Mouse (Mus musculus) lung, embryonic 16.5 days (tissue): ENCODE results near the gene C77080. TPM values are rescaled to one million over a fixed set of nuclear protein-coding genes. Genes with fewer than 3 reads are reported as not detected.

ENCODE experiments used
- ATAC-seq: fragments of 200-750 bp; cut with Nextera tagmentation; 2 replicates; pipeline ENCODE4 v1.8.0; 2017; ENCODE audit warnings: low read depth, mild to moderate bottlenecking, moderate library complexity
- H3K27ac ChIP-seq: fragments of 300-500 bp; sonication (generic); 2 replicates; pipeline ENCODE4 v1.5.1; 2014; ENCODE audit warnings: mild to moderate bottlenecking, control low read depth, low read length
- H3K27me3 ChIP-seq: fragments of 300-500 bp; sonication (generic); 2 replicates; pipeline ENCODE4 v1.6.1; 2014; ENCODE audit warnings: low read depth, low read length, mixed read lengths; ENCODE audit not compliant: control insufficient read depth, insufficient read depth
- H3K36me3 ChIP-seq: fragments of 300-500 bp; sonication (generic); 2 replicates; pipeline ENCODE4 v1.6.1; 2014; ENCODE audit warnings: low read length; ENCODE audit not compliant: control insufficient read depth, insufficient read depth
- H3K4me1 ChIP-seq: fragments of 300-500 bp; sonication (generic); replicated peaks from 2 replicates; pipeline ENCODE4 v1.6.1; 2014; ENCODE audit warnings: low read length, mixed read lengths; ENCODE audit not compliant: control insufficient read depth, insufficient read depth
- H3K4me2 ChIP-seq: fragments of 300-500 bp; sonication (generic); 2 replicates; pipeline ENCODE4 v1.6.1; 2014; ENCODE audit warnings: low read depth, low read length, control low read depth
- H3K4me3 ChIP-seq: fragments of 300-500 bp; sonication (generic); 2 replicates; pipeline ENCODE4 v1.5.1; 2014; ENCODE audit warnings: mild to moderate bottlenecking, low read length, control low read depth
- H3K9ac ChIP-seq: fragments of 300-500 bp; sonication (generic); 2 replicates; pipeline ENCODE4 v1.6.1; 2014; ENCODE audit warnings: low read length, control low read depth
- H3K9me3 ChIP-seq: fragments of 300-500 bp; sonication (generic); 2 replicates; pipeline ENCODE4 v1.6.1; 2016; ENCODE audit warnings: low read length; ENCODE audit not compliant: control insufficient read depth
- WGBS: fragments of 180-500 bp; shearing (Covaris S2); extraction: QIAGEN DNeasy Blood & Tissue Kit; methylation state at CpG from one replicate; pipeline ENCODE4 v1.1.7; 2014; 5-methylcytosine and 5-hydroxymethylcytosine counted together
- polyA plus RNA-seq: library from polyadenylated mRNA; unstranded; fragments of >200 nt; fragmentation: Nextera tagmentation; extraction: Ambion mirVana; gene quantifications from 2 replicates; pipeline ENCODE4 v1.2.1, GENCODE M21; 2015

The C77080 gene
- polyA plus RNA-seq, 1 experiment from 2014 or later = 3.4 TPM

- Histone ChIP-seq H3K4me1 (peaks cover 16% of the 10 kb centered on the region), H3K9me3 (no peaks in the 10 kb centered on the region), H3K4me3 (no peak overlapping the region), H3K9ac (peak overlapping the region; percentile 5; the same call in 1 of the 2 replicates), H3K4me2 (peak overlapping the region; percentile 36; the same call in 1 of the 2 replicates), H3K27me3 (no peaks in the 10 kb centered on the region; the same call in 1 of the 2 replicates), H3K36me3 (no peaks in the 10 kb centered on the region), H3K27ac (peak overlapping the region; percentile 62; the same call in 1 of the 2 replicates)
- peak; percentile 79 for ATAC-seq
- WGBS = 12% methylated on average over 8 of the region's 8 CpGs
These were observed 4.5 kb downstream of the C77080 start for GRCm38 (mm10) chr4:129256450-129257380.

DNA sequence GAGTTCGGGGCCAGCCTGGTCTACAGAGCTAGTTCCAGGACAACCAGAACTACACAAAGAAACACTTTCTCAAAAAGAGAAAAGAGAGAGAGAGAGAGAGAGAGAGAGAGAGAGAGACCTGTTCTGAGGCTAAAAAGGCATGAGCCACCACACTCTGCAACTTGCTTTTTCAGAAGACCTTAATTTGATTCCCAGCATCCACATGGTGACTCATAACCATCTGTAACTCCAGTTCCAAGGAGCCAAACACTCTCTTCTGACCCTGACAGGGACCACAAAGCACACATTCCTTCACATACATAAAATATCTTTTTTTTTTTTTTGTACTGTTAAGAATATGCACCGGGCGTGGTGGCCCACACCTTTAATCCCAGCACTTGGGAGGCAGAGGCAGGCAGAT, 6.6 kb downstream of the C77080 start:
- ATAC-seq = no peak
- WGBS = 88% methylated on average over 3 of the region's 3 CpGs
- no peaks in the 10 kb centered on the region for H3K36me3 ChIP-seq

GRCm38 (mm10) chr4:129252492-129252891, 8.7 kb downstream of the C77080 start:
- ATAC-seq = no peak
- H3K4me3 ChIP-seq = no peak overlapping the region
- H3K27ac ChIP-seq = no peak overlapping the region
- WGBS = 78% methylated on average over 2 of the region's 2 CpGs
- no peak overlapping the region for H3K4me2 ChIP-seq
- no peaks in the 10 kb centered on the region for H3K9me3 ChIP-seq
- H3K27me3 ChIP-seq = peaks cover 12% of the 10 kb centered on the region
- H3K9ac ChIP-seq = no peak overlapping the region
- no peaks in the 10 kb centered on the region for H3K36me3 ChIP-seq
- H3K4me1 ChIP-seq = peaks cover 34% of the 10 kb centered on the region

More for the DNA sequence above, 6.6 kb downstream of the C77080 start:
- no peak overlapping the region for H3K27ac ChIP-seq
- H3K27me3 ChIP-seq = peaks cover 8% of the 10 kb centered on the region
- no peak overlapping the region for H3K9ac ChIP-seq
- H3K4me3 ChIP-seq = no peak overlapping the region
- no peak overlapping the region for H3K4me2 ChIP-seq
- peaks cover 22% of the 10 kb centered on the region for H3K4me1 ChIP-seq
- no peaks in the 10 kb centered on the region for H3K9me3 ChIP-seq

- Histone ChIP-seq H3K4me2 (peak overlapping the region; percentile 20), H3K27ac (no peak overlapping the region), H3K9me3 (no peaks in the 10 kb centered on the region), H3K27me3 (peaks cover 13% of the 10 kb centered on the region), H3K36me3 (no peaks in the 10 kb centered on the region), H3K9ac (peak overlapping the region; percentile 21; the same call in 1 of the 2 replicates), H3K4me3 (no peak overlapping the region), H3K4me1 (peaks cover 34% of the 10 kb centered on the region)
- WGBS = 7% methylated on average over 15 of the region's 15 CpGs
- no peak for ATAC-seq
These were observed 9.6 kb downstream of the C77080 start for GRCm38 (mm10) chr4:129251482-129252125.

DNA sequence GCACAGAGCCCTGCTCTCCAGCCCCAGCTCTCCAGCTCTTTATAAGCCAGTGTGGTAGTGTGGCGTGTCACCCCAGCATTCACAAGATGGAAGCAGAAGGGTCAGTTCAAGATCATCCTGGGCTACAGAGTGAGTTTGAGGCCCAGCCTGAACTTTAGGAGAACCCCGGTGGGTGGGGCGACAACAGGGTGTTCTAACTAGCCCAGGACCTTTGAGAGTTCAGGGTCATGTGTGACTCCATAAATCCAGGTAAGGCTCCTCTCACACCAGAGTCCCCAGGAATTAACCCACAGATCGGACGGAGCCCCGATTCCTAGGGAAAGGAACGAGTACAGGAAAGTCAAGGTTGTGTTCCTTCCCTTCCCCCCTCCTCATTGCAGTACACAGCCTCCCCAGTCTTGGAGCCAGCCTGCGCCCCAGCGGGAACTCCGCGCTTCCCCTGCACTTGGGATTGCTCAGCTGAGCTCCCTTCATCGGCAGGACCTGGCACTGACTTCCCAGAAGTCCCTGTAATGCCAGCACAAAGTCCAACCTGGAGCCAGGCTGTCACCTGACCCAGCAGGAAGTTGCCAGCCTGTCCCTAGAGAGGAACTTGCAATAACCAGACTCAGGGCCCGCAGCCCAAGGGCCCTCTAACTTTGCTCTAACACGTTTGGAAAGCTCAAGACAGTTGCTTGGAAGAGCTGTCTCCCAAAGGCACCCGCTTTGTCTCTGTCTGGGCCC, 10.3 kb downstream of the C77080 start:
- no peaks in the 10 kb centered on the region for H3K36me3 ChIP-seq
- peaks cover 13% of the 10 kb centered on the region for H3K27me3 ChIP-seq
- peak; percentile 18; the same call in 1 of the 2 replicates for ATAC-seq
- H3K9me3 ChIP-seq = no peaks in the 10 kb centered on the region
- peak overlapping the region; percentile 20 for H3K4me2 ChIP-seq
- peaks cover 33% of the 10 kb centered on the region for H3K4me1 ChIP-seq
- H3K4me3 ChIP-seq = no peak overlapping the region
- no peak overlapping the region for H3K27ac ChIP-seq
- H3K9ac ChIP-seq = peak overlapping the region; percentile 21; the same call in 1 of the 2 replicates
- WGBS = 34% methylated on average over 15 of the region's 15 CpGs

GRCm38 (mm10) chr4:129249288-129249687, 11.9 kb downstream of the C77080 start:
- Histone ChIP-seq H3K36me3 (no peaks in the 10 kb centered on the region), H3K4me2 (no peak overlapping the region), H3K27me3 (peaks cover 13% of the 10 kb centered on the region), H3K9ac (no peak overlapping the region), H3K27ac (no peak overlapping the region), H3K4me1 (peaks cover 44% of the 10 kb centered on the region), H3K4me3 (no peak overlapping the region), H3K9me3 (no peaks in the 10 kb centered on the region)
- WGBS = 35% methylated on average over 7 of the region's 7 CpGs
- ATAC-seq = no peak

- H3K4me3 ChIP-seq = peak overlapping the region; percentile 68
- H3K9me3 ChIP-seq = no peaks in the 10 kb centered on the region
- H3K4me1 ChIP-seq = peaks cover 44% of the 10 kb centered on the region
- peaks cover 13% of the 10 kb centered on the region for H3K27me3 ChIP-seq
- peak overlapping the region; percentile 98 for H3K4me2 ChIP-seq
- peak overlapping the region; percentile 77 for H3K9ac ChIP-seq
- H3K36me3 ChIP-seq = no peaks in the 10 kb centered on the region
- ATAC-seq = peak; percentile 18; the same call in 1 of the 2 replicates
- under 1% methylated on average over 28 of the region's 74 CpGs for WGBS
- H3K27ac ChIP-seq = peak overlapping the region; percentile 18; the same call in 1 of the 2 replicates
These were observed 12.9 kb downstream of the C77080 start for GRCm38 (mm10) chr4:129248243-129248767.

- WGBS = 6% methylated on average over 22 of the region's 24 CpGs
- 0 out of 2 replicates have a peak, but pooled peaks have one; percentile 9 for ATAC-seq
- Histone ChIP-seq H3K4me2 (peak overlapping the region; percentile 98), H3K36me3 (no peaks in the 10 kb centered on the region), H3K27ac (peak overlapping the region; percentile 18; the same call in 1 of the 2 replicates), H3K4me3 (peak overlapping the region; percentile 68), H3K9me3 (no peaks in the 10 kb centered on the region), H3K9ac (peak overlapping the region; percentile 77), H3K4me1 (peaks cover 47% of the 10 kb centered on the region), H3K27me3 (peaks cover 13% of the 10 kb centered on the region)
These were observed 13.6 kb downstream of the C77080 start for GRCm38 (mm10) chr4:129247381-129248242.
